Mouse (Mus musculus): ENCODE measurements around the gene Cd163. TPM values are rescaled to one million over a fixed set of nuclear protein-coding genes. Genes with fewer than 3 reads are reported as not detected.

Cd163 gene
- polyA plus RNA-seq, 2 experiments from 2014 or later = not detected

DNA sequence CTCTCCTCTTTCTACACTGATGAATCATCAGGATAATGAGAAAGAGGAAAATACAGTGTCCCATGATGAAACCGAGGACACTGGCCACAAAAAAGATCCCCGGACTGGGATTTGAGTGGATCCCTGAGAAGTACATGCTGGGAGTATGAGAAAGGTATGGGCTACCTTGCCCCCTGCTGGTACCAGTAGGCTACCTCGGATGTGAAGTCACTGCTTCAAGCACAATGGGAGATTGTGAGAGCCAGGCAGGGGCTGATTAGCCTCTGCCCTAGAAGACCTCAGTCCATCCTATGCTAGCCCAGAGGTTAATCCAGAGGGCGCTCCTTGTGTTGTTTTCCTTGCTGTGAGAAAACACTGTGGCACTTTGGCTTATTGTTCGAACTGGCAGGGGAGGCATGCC, 59.9 kb downstream of the Cd163 start:
- no peak for ATAC-seq

DNA sequence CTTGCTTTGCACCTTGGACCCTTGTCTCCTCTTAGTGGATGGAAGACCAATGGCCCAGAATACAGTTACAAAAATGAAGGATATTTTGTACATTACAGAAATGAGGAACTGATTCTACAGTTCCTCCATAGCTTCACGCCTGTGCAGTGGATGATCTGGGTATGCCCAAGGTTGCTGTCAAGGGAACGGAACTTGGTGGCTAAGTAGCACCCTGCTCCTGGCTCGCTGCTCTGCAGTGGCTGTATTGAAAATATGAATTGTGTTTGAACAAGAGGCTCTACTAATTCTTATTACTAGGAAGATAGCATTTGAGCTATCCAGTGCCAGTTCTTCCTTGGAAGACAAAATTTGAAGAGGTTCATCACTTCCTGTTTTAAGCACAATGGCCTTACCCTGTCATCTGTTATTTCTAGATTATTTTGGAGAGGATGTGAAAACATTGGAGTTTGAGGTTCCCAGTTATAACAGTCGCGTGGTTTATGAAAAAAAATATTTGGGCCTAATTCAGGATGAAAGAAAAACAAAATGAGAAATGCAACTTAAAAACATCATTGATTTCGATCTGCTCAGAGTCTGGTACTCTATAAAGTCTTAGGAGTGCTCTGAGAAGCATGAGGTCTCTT, 69.2 kb downstream of the Cd163 start:
- no peak for ATAC-seq

DNA sequence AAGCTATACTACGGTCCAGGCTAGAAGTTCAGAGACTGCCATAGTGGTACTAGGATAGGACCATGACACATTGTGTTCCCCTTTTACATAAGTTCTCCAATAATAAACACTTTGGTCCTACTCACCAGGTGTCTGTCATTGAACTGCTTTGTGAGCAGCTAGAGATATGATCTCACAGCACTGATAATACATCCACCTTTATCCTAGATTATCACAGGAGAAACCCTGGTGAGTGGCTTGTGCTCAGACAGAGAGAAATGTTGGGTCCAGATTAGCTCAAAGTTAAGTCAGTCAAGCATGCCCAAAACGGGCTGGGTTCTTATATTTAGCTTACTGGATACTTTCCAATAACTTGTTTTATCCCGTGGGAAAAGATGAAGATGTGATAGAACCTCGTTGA, 70.2 kb downstream of the Cd163 start:
- ATAC-seq = no peak

DNA sequence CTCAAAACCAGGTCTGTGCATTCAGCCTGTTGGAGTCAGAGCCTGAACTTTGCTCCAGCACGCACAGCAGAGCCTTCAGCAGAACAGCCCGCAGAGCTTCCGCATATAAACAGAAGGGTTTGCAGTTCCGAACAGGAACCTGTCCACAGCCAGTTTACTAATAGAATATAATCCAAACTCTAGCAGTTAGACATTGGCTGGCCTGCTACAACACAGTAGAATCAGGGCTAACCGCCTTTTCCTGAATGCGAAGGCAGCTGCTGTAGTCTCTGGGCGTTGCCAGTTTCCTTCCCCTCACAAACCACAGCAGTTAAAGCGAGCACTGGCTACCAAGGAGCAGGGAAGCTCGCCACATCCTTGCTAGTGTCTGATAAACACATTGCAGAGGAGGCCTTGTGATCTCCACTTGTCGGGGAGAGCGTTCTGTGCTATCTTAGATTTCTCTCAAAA, 71.0 kb downstream of the Cd163 start:
- ATAC-seq = peak; percentile 96

DNA sequence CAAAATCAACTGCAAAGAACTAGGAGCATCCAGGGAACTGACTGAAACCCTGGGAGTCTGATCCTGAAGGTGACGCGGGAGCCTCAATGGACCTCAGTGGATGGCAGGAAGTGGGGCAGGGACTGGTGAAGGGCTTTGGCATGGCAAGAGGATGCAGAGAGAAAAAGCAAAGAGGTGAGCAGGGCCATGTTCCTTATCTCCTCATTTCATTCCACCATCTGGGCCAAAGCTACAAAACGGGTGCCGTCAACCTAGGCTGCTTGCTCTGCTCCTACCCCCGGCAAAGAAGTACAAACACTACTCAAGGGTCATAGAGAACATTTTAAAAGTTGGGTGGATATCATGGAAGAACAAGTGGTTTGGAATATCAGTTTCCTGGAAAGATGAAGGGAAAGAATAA, 71.9 kb downstream of the Cd163 start:
- ATAC-seq = no peak

DNA sequence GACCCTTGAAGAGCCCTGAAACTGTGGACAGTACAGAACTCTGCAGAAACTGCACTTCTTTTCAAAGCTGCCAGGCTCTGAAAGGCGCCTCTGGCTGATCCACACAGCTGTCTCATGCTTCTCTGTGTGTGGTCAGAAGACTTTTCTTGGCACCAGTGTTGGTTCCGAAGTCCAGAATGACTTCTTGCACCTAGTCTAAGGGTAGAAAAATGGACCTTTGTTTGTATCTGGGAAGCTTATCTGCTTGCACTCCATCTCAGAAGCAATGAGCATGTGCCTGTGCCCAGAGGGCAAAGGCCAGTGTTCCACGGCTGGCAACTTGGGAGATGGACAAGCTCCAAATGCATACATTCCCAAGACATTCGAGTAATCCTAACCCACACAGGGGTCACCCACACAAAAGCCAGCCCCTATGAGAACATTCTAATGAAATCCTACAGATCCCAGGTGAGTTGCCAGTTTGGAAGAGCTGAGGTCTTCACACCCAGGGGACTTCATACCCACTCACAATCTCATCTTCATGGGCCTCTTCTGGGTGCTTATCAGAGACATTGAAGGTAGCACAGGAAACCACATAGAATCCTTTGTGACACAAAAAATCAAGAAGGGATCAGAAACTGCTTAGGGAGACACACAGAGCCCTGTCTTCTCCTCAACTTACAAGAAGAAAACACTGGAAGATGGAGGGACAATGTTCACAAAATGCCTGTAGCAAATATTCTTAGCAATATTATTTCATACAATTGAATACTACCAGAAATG, 73.2 kb downstream of the Cd163 start:
- ATAC-seq = no peak

DNA sequence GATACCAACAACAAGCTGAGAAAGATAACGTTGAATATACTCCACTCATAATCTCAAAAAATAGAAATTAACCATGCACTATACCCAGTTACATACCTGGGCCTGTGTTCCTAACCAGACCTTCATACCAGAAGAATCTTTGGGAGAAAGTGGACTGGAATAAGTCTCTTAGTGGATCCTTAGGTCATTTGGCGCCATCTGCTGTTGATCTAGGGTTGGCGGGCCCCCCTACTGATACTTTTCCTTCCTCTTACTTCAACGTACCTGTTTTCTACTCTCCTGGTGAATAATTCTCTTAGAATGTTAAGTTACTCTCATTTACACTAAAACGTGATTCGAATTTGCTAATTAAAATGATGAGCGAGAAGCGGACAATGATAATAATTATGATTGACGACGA, 74.9 kb downstream of the Cd163 start:
- no peak for ATAC-seq

Other genes with a start within 250 kb of the Cd163 start
- not detected for gene Vmn2r27, start 72.8 kb upstream of the Cd163 start, polyA plus RNA-seq (2017; shearing (Covaris generic))
- 10 to 100 TPM in 1 of 2 experiments, 1 to 10 TPM in 1; 6.9 to 11.6 TPM for gene Pex5, start 110.4 kb downstream of the Cd163 start, polyA plus RNA-seq (2017; shearing (Covaris generic))
- not detected for gene Clstn3, start 160.1 kb downstream of the Cd163 start, polyA plus RNA-seq (2017; shearing (Covaris generic))
- not detected for gene C1rl, start 188.5 kb downstream of the Cd163 start, polyA plus RNA-seq (2017; shearing (Covaris generic))
- under 1 TPM in 1 of 2 experiments, not detected in 1; 0.57 TPM for gene C1ra, start 207.7 kb downstream of the Cd163 start, polyA plus RNA-seq (2017; shearing (Covaris generic))
- gene C1s1, start 237.7 kb downstream of the Cd163 start, polyA plus RNA-seq (2017; shearing (Covaris generic)) = not detected